Mouse (Mus musculus): ENCODE measurements around the gene Slc27a5. TPM values are rescaled to one million over a fixed set of nuclear protein-coding genes. Genes with fewer than 3 reads are reported as not detected.
A peak's percentile ranks its signal among the peaks of the same experiment; 100 is the strongest.

Slc27a5 gene
- polyA plus RNA-seq, 1 experiment: not detected

GRCm38 (mm10) chr7:13034148-13034977 is 36.4 kb upstream of the Slc27a5 start, which contains the start of gene Chmp2a:
Gene Chmp2a (minus strand): TSS chr7:13034807.
- Histone ChIP-seq H3K4me1 (ENCODE audit: control insufficient read depth, insufficient read depth, insufficient read length, low read length) (peaks cover 17% of the 10 kb centered on the region), H3K27ac (ENCODE audit: insufficient read depth, low read depth, low read length) (peak within 1 kb of the TSS; percentile 97), H3K36me3 (ENCODE audit: control insufficient read depth, insufficient read depth, low read length) (peaks cover 39% of the 10 kb centered on the region), H3K27me3 (ENCODE audit: control insufficient read depth, insufficient read depth, low read length) (no peaks in the 10 kb centered on the region), H3K4me3 (ENCODE audit: low read depth, low read length) (peak within 1 kb of the TSS; percentile 88)
- under 1% methylated on average over 45 of the region's 45 CpGs for WGBS
- TF ChIP-seq POLR2A (IDR thresholded peaks at IDR 0.05; ENCODE audit: low read depth, low read length) (no peak; the same call in 1 of the 2 replicates), CTCF (IDR thresholded peaks at IDR 0.05; ENCODE audit: extremely low read depth, insufficient read length, insufficient replicate concordance, low read depth, low read length) (no peak)

- Histone ChIP-seq H3K27me3 (ENCODE audit: control insufficient read depth, insufficient read depth, low read length) (no peaks in the 10 kb centered on the region), H3K36me3 (ENCODE audit: control insufficient read depth, insufficient read depth, low read length) (peaks cover 46% of the 10 kb centered on the region), H3K27ac (ENCODE audit: insufficient read depth, low read depth, low read length) (peak overlapping the region; percentile 97), H3K4me3 (ENCODE audit: low read depth, low read length) (peak overlapping the region; percentile 88), H3K4me1 (ENCODE audit: control insufficient read depth, insufficient read depth, insufficient read length, low read length) (peaks cover 13% of the 10 kb centered on the region)
- WGBS: 21% methylated on average over 13 of the region's 13 CpGs
- TF ChIP-seq POLR2A (IDR thresholded peaks at IDR 0.05; ENCODE audit: low read depth, low read length) (no peak), CTCF (IDR thresholded peaks at IDR 0.05; ENCODE audit: extremely low read depth, insufficient read length, insufficient replicate concordance, low read depth, low read length) (no peak)
Observed at GRCm38 (mm10) chr7:13033451-13034147, 35.6 kb upstream of the Slc27a5 start.

GRCm38 (mm10) chr7:13032541-13032940 is 34.5 kb upstream of the Slc27a5 start:
- Histone ChIP-seq H3K27me3 (ENCODE audit: control insufficient read depth, insufficient read depth, low read length) (no peaks in the 10 kb centered on the region), H3K36me3 (ENCODE audit: control insufficient read depth, insufficient read depth, low read length) (peaks cover 57% of the 10 kb centered on the region), H3K27ac (ENCODE audit: insufficient read depth, low read depth, low read length) (no peak overlapping the region), H3K4me1 (ENCODE audit: control insufficient read depth, insufficient read depth, insufficient read length, low read length) (peaks cover 13% of the 10 kb centered on the region), H3K4me3 (ENCODE audit: low read depth, low read length) (no peak overlapping the region)
- no peak for TF ChIP-seq POLR2A (IDR thresholded peaks at IDR 0.05; ENCODE audit: low read depth, low read length)
- TF ChIP-seq CTCF (IDR thresholded peaks at IDR 0.05; ENCODE audit: extremely low read depth, insufficient read length, insufficient replicate concordance, low read depth, low read length): no peak
- WGBS: 87% methylated on average over 7 of the region's 7 CpGs

- no peaks in the 10 kb centered on the region for H3K27me3 ChIP-seq (ENCODE audit: control insufficient read depth, insufficient read depth, low read length)
- no peak overlapping the region for H3K27ac ChIP-seq (ENCODE audit: insufficient read depth, low read depth, low read length)
- TF ChIP-seq POLR2A (IDR thresholded peaks at IDR 0.05; ENCODE audit: low read depth, low read length) (no peak), CTCF (IDR thresholded peaks at IDR 0.05; ENCODE audit: extremely low read depth, insufficient read length, insufficient replicate concordance, low read depth, low read length) (no peak)
- peaks cover 13% of the 10 kb centered on the region for H3K4me1 ChIP-seq (ENCODE audit: control insufficient read depth, insufficient read depth, insufficient read length, low read length)
- H3K4me3 ChIP-seq (ENCODE audit: low read depth, low read length): no peak overlapping the region
- H3K36me3 ChIP-seq (ENCODE audit: control insufficient read depth, insufficient read depth, low read length): peaks cover 60% of the 10 kb centered on the region
- WGBS: 85% methylated on average over 2 of the region's 2 CpGs
Observed at GRCm38 (mm10) chr7:13031983-13032382, 34.0 kb upstream of the Slc27a5 start.

GRCm38 (mm10) chr7:13031069-13031468 is 33.1 kb upstream of the Slc27a5 start:
- Histone ChIP-seq H3K36me3 (ENCODE audit: control insufficient read depth, insufficient read depth, low read length) (peaks cover 64% of the 10 kb centered on the region), H3K4me3 (ENCODE audit: low read depth, low read length) (no peak overlapping the region), H3K27ac (ENCODE audit: insufficient read depth, low read depth, low read length) (no peak overlapping the region), H3K27me3 (ENCODE audit: control insufficient read depth, insufficient read depth, low read length) (no peaks in the 10 kb centered on the region), H3K4me1 (ENCODE audit: control insufficient read depth, insufficient read depth, insufficient read length, low read length) (peaks cover 12% of the 10 kb centered on the region)
- TF ChIP-seq CTCF (IDR thresholded peaks at IDR 0.05; ENCODE audit: extremely low read depth, insufficient read length, insufficient replicate concordance, low read depth, low read length) (peak; percentile 40; the same call in 1 of the 2 replicates), POLR2A (IDR thresholded peaks at IDR 0.05; ENCODE audit: low read depth, low read length) (no peak)
- 58% methylated on average over 5 of the region's 5 CpGs for WGBS

GRCm38 (mm10) chr7:13028986-13029385 is 31.0 kb upstream of the Slc27a5 start:
- Histone ChIP-seq H3K4me3 (ENCODE audit: low read depth, low read length) (no peak overlapping the region), H3K27ac (ENCODE audit: insufficient read depth, low read depth, low read length) (no peak overlapping the region), H3K27me3 (ENCODE audit: control insufficient read depth, insufficient read depth, low read length) (no peaks in the 10 kb centered on the region), H3K4me1 (ENCODE audit: control insufficient read depth, insufficient read depth, insufficient read length, low read length) (peaks cover 11% of the 10 kb centered on the region; the same call in 1 of the 2 replicates), H3K36me3 (ENCODE audit: control insufficient read depth, insufficient read depth, low read length) (peaks cover 54% of the 10 kb centered on the region)
- TF ChIP-seq CTCF (IDR thresholded peaks at IDR 0.05; ENCODE audit: extremely low read depth, insufficient read length, insufficient replicate concordance, low read depth, low read length) (no peak), POLR2A (IDR thresholded peaks at IDR 0.05; ENCODE audit: low read depth, low read length) (no peak)
- 94% methylated on average over 4 of the region's 4 CpGs for WGBS
